Mouse (Mus musculus): ENCODE data around the gene Otulin.

DNA sequence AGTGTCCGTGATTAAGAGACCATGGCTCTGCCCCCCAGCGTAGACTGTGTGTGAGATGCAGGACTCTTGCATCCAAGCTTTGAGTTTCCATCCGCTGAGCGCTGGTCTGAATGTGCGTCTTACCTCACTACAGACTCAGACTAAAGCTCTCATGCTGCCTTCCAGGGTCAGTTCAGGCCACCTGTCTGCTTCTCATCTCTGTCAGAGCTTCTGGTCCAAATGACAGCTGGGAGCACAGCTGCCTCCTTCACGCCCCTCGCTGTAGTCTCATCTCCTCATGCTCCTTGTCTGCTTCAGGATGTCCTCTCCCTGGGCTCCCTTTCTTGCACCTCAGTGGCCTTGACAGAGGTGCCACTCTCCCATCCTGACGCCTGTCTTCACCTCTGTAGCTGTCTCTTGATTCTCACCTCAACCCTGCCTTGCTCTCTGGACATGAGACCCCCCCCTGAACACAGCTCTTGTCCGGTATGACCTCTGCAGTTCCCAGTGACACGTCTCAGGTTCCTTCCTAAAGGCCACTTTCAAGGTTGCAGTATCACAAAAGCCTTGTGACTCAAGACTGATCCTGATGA is 78.3 kb downstream of the Otulin start:
- TF ChIP-seq CTCF (IDR thresholded peaks at IDR 0.05; ENCODE audit: borderline replicate concordance, insufficient read depth, low read depth, low read length), result no peak
- TF ChIP-seq POLR2A (IDR thresholded peaks at IDR 0.05; ENCODE audit: borderline replicate concordance, insufficient read depth, low read length), result no peak

Data from cerebellum, adult 2 months (tissue).